Mouse (Mus musculus) adrenal gland, postnatal 36 days (tissue): ENCODE data around the gene Slc6a5. TPM values are rescaled to one million over a fixed set of nuclear protein-coding genes. Genes with fewer than 3 reads are reported as not detected.
"Not testable (repeated sequence)": the region's sequence is repeated elsewhere in the genome, so short reads cannot be mapped to it uniquely, and the experiment has no call there.

Experiments used
- DNase-seq, 2 experiments: peaks; one replicate each; pipeline ENCODE4 v3.0.0; 2021; ENCODE audit warnings: mixed read lengths in 1 of 2
- total RNA-seq, 2 experiments: library from RNA; stranded (reverse); gene quantifications; 2 replicates each; pipeline ENCODE4 v1.2.3; 2021

The Slc6a5 gene
- total RNA-seq, 2 experiments from 2014 or later = 1.1 to 1.6 TPM

GRCm38 (mm10) chr7:49913728-49914328 is 3.9 kb downstream of the Slc6a5 start:
- no peak for DNase-seq

GRCm38 (mm10) chr7:49914946-49915345 is 5.0 kb downstream of the Slc6a5 start:
- DNase-seq = no peak

- no peak for DNase-seq
Observed at GRCm38 (mm10) chr7:49915471-49915870, 5.5 kb downstream of the Slc6a5 start.

- no peak for DNase-seq
Observed at GRCm38 (mm10) chr7:49919494-49919893, 9.5 kb downstream of the Slc6a5 start.

GRCm38 (mm10) chr7:49920751-49921150 is 10.8 kb downstream of the Slc6a5 start:
- DNase-seq = no peak

- DNase-seq = peak; percentile 54 to 64
Observed at GRCm38 (mm10) chr7:49922928-49923327, 13.0 kb downstream of the Slc6a5 start.

- peak; percentile 79 to 83 for DNase-seq
Observed at GRCm38 (mm10) chr7:49923376-49923775, 13.4 kb downstream of the Slc6a5 start.

GRCm38 (mm10) chr7:49928571-49928970 is 18.6 kb downstream of the Slc6a5 start:
- DNase-seq = no peak

- no peak for DNase-seq
Observed at GRCm38 (mm10) chr7:49929999-49930398, 20.1 kb downstream of the Slc6a5 start.

- not testable (repeated sequence) for DNase-seq
Observed at GRCm38 (mm10) chr7:49933386-49934115, 23.6 kb downstream of the Slc6a5 start.

GRCm38 (mm10) chr7:49936821-49937220 is 26.9 kb downstream of the Slc6a5 start:
- DNase-seq = no peak

- DNase-seq = no peak
Observed at GRCm38 (mm10) chr7:49942023-49942422, 32.1 kb downstream of the Slc6a5 start.

- no peak for DNase-seq
Observed at GRCm38 (mm10) chr7:49942490-49942889, 32.5 kb downstream of the Slc6a5 start.

- DNase-seq = no peak
Observed at GRCm38 (mm10) chr7:49946691-49947090, 36.7 kb downstream of the Slc6a5 start.

GRCm38 (mm10) chr7:49953546-49954181 is 43.7 kb downstream of the Slc6a5 start:
- DNase-seq = peak in 1 of 2 experiments; percentile 18

- DNase-seq = no peak
Observed at GRCm38 (mm10) chr7:49954834-49955233, 44.9 kb downstream of the Slc6a5 start.

- DNase-seq = no peak
Observed at GRCm38 (mm10) chr7:49957142-49957541, 47.2 kb downstream of the Slc6a5 start.

- DNase-seq = no peak
Observed at GRCm38 (mm10) chr7:49963764-49964163, 53.8 kb downstream of the Slc6a5 start.

- no peak for DNase-seq
Observed at GRCm38 (mm10) chr7:49969516-49969915, 59.6 kb downstream of the Slc6a5 start.

GRCm38 (mm10) chr7:49974841-49975440 is 65.0 kb downstream of the Slc6a5 start, which contains the start of gene Nell1:
Gene Nell1 (plus strand): TSS chr7:49974864.
- peak in 1 of 2 experiments; percentile 4 for DNase-seq

- peak in 1 of 2 experiments; percentile 3 for DNase-seq
Observed at GRCm38 (mm10) chr7:49975441-49976121, 65.6 kb downstream of the Slc6a5 start.
